Mouse (Mus musculus) forelimb bud, embryonic 11.5 days (tissue): Measurements from ENCODE around the gene Gdpd5.

Source experiments
- DNase-seq: peaks from one replicate; pipeline ENCODE4 v3.0.0-alpha.2; 2012; ENCODE audit warnings: low read depth, low spot score

Gene Gdpd5

GRCm38 (mm10) chr7:99441534-99442072 is 60.4 kb downstream of the Gdpd5 start:
- DNase-seq: peak; percentile 29

- DNase-seq: no peak
Measured at GRCm38 (mm10) chr7:99443164-99443563, 62.0 kb downstream of the Gdpd5 start.

DNA sequence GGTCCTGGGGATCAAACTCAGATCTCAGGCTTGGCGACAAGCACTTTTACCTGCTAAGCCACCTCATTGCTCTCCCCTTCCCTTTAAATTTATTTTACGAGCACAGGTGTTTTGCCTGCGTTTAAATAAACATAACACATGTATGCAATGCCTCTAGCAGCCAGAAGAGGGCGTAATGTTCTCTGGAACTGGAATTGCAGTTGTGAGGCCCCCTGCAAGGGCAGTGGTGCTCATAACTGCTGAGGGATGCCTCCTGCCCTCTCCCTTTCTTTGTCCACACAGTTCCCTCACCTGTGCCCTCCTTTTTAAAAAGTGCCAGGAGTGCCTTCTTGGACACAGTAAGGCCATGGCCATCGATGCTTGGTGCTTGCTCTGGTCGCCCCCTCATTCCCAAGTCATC is 62.8 kb downstream of the Gdpd5 start:
- no peak for DNase-seq

GRCm38 (mm10) chr7:99445833-99446232 is 64.6 kb downstream of the Gdpd5 start:
- no peak for DNase-seq

- no peak for DNase-seq
Measured at GRCm38 (mm10) chr7:99447323-99447722, 66.1 kb downstream of the Gdpd5 start.

GRCm38 (mm10) chr7:99448619-99449018 is 67.4 kb downstream of the Gdpd5 start:
- DNase-seq: no peak

GRCm38 (mm10) chr7:99449063-99449462 is 67.8 kb downstream of the Gdpd5 start:
- DNase-seq: no peak

- no peak for DNase-seq
Measured at GRCm38 (mm10) chr7:99449751-99450150, 68.5 kb downstream of the Gdpd5 start.

- DNase-seq: peak; percentile 84
Measured at GRCm38 (mm10) chr7:99450703-99451102, 69.5 kb downstream of the Gdpd5 start.

DNA sequence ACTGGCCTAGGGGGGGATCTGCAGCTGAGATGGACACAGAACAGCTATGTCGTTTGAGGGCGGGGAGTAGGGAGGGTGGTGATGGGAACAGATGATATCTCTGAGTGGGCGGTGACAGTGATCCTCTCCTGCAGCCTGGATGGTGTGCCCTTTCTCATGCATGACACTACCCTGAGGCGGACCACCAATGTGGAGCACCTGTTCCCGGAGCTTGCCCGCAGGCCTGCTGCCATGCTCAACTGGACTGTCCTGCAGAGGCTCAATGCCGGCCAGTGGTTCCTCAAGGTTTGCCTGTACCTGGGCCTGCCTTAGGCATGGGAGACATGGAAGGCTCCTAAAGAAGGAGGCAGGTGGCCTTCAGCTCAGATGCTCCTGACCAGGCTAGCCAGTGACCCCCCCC is 71.6 kb downstream of the Gdpd5 start:
- no peak for DNase-seq

DNA sequence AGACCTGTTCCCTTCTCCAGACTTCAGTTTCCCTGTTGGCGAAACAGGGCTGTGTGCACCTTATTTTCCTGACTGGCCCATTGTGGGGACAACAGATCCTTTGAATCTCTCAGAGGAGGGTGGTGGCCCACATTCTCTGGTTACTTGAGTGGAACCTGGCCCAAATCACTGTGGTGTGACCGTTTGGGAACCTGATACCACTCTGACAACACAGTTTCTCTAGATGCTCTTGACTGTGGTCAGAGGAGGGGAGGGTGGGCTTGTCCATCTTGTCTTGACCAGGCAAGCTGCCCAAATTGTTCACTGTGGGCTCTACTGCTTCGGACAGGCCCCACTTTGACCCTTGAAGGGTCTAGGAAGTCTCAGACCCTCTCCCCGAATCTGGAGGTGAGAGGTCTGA is 72.8 kb downstream of the Gdpd5 start:
- DNase-seq: no peak

- DNase-seq: no peak
Measured at GRCm38 (mm10) chr7:99458849-99459248, 77.6 kb downstream of the Gdpd5 start.

DNA sequence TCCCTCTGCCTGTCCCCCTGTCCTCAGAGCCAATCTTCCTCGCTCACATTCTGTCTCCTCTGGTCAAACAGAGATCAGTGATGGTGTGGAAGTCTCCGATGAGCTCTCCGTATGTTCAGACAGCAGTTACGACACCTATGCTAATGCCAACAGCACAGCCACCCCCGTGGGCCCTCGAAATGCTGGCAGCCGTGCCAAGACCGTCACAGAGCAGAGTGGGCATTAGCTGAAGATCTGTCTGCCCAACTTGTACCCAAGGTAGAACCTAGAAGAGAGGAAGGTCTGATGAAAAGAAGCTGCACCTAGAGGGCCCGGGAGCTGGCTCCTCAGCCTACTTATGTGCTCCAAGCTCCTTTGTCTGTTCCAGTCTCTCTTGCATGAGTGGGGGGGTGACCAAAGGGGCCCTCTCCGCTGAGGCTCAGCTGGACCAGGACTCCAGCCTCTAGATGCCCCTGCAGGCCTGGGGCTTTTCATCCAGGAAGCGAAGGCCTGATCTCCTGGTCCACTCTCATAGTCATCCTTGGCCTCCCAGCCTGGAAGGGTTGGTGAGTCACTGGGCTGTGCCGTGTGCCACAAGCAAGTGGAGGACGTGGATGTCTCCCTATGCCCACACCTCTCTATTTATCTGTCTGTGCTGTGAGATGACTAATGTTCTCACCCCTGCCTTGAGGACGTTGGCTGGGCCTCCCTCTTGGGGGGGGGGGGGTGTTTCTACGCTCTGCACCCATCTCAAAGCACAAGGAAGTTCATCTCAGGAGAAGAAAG is 78.9 kb downstream of the Gdpd5 start:
- no peak for DNase-seq

DNA sequence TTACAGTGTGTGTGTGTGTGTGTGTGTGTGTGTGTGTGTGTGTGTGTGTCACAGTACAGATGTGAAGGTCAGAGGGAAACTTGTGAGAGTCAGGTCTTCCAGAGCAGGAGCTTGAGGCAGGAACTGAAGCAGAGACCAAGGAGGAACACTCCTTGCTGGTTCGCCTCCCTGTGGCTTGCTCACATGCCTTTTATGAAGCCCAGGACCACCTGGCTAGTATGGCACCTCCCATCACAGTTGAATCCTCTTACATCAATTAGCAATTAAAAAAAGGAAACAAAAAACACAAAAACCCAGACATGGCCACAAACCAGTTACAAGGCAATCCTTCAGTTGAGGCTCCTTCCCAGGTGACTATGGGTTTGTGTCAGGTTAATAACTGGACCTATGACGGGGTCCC is 81.9 kb downstream of the Gdpd5 start:
- DNase-seq: no peak

DNA sequence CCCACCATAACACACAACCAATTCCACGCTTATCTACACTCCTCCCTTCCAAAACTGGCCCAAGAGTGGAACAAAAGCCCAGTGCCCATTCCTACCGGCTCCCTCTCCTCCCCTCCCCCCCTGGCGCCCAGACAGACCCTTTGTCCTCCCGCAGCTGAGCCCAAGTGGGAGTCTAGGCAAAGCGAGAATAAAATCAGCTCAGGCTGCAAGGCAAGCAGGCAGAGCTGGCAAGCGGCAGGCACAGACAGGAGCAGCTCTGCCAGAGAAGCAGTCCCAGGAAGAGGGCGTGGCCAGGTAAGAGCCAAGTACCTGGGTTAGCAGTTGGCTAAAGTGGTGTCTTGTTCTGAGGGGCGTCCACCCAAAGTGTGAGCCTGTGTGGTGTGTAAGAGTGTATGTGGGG is 84.6 kb downstream of the Gdpd5 start, which contains the start of gene Klhl35:
Gene Klhl35, plus strand, starts transcription at position 194 of the 400 bp plus-strand sequence.
- DNase-seq: no peak

GRCm38 (mm10) chr7:99467916-99468282 is 86.7 kb downstream of the Gdpd5 start:
- no peak for DNase-seq

DNA sequence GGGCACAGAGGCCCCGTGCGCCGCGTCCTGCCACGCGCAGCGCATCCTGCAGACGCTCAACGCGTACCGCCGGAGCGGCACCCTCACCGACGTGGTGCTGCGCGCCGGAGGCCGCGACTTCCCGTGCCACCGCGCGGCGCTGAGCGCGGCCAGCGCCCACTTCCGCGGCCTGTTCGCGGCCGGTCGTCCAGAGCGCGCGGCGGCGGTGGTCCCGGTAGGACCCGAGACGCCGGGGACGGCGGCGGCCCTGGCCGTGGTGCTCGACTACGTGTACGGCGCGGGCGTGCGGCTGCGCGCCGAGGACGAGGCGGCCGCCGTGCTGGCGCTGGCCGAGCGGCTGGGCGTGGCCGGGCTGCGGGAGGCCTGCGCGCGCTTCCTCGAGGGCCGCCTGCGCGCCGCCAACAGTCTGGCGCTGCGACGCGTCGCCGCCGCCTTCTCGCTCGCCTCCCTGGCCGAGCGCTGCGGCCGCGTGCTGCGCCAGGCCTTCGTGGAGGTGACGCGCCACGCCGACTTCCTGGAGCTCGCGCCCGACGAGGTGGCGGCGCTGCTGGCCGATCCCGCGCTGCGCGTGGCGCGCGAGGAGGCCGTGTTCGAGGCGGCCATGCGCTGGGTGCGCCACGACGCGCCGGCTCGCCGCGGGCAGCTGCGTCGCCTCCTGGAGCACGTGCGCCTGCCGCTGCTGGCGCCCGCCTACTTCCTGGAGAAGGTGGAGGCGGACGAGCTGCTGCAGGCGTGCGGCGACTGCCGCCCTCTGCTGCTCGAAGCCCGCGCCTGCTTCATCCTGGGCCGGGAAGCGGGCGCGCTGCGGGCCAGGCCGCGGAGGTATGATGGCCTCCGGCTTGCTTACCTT is 87.3 kb downstream of the Gdpd5 start:
- peak; percentile 79 for DNase-seq

DNA sequence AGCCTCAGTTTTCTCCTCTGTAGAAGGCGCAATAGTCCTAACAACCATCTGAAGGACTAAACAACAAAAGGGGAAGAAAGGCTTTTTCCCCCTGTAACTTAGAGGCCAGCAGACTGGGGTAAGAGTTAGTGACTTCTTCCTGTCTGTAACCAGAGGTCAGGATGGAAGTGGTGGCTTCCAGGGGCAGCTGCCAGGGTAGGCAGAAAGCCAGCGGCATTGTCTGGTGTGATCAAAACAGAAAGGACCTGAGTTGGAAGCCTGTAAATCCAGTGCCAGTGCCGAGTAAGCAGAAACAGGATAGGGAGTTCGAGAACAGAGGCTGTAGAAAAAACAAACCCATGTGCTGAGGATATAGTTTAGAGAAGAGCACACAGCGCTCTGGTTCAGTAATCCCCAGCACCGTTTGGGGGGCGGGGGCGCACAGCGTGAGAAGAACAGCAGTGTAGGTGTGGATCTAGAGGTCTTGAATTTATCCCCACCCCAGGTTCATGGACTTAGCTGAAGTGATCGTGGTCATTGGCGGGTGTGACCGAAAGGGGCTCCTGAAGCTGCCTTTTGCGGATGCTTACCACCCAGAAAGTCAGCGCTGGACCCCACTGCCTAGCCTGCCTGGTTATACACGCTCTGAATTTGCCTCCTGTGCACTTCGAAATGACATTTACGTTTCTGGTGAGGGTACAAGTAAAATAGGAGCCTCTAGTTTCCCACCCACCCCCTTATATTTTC is 88.6 kb downstream of the Gdpd5 start:
- no peak for DNase-seq

DNA sequence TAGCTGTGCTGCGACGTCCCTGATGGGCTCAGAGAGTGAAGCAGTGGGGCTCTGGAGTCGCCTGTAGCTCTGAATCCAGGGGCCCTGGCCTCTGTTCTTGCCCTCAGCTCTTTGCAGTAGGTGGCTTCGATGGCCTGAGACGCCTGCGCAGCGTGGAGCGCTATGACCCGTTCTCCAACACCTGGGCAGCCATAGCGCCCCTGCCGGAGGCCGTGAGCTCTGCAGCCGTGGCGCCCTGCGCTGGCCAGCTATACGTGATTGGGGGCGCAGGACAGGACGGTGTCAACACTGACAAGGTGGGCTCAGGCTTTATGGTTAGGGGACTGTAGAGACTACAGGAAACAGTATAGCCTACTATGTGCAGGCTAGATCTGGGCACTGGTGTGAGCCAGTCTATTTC is 90.4 kb downstream of the Gdpd5 start:
- no peak for DNase-seq

DNA sequence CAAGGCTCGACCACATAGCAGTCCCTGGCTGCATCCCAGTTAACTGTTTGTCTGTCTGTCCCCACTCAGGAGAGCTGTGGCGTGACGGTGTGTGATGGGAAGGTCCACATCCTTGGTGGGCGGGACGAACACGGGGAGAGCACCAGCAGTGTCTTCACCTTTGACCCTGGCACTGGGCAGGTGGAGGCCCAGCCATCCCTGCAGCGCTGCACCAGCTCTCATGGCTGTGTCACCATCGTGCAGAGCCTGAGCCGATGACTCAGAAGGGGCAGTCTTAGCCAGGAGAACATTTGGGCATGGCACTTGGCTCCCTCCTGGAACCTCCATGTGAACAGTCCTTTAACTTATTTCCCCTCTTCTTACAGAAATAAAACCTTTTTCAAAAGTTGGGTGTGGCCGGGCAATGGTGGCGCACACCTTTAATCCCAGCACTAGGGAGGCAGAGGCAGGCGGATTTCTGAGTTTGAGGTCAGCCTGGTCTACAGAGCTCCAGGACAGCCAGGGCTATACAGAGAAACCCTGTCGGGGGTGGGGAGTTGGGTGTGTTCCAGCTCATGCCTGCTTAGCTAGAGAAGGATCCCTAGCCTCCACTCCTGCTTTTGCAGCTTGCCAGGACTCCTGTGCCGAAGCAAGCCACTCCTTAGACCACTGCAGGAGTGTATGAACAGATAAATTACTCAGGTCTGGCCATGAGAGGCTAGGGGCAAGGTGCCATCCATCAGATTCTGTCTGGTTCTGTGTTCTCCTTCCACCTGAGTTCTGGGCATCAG is 92.6 kb downstream of the Gdpd5 start:
- no peak for DNase-seq
